Mouse (Mus musculus): ENCODE measurements at regions not wholly inside any gene's neighbourhood (a gene's known extent, or its start where the extent isn't known, plus 50 kb on each side); places are given as distances from the start of the nearest gene placed in this dataset.
A peak's percentile ranks its signal among the peaks of the same experiment; 100 is the strongest.

DNA sequence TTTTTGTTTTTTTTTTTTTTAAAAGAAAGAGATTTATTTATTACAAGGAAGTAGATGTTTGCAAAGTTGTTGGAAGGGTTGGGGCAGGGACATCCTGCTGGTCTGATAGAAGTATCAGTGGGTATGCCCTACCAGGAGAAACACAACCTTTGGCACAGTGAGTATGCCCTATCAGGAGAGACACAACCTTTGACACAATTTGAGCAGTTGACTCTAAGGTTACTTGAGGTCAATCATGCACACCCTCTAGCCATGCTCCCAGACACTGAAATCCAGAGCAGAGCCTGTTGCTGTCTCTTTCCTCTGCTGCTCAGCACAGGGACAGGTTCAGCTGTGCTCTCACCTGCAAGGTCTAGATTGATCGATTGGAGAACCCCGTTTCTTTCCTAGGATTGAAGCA is 164.2 kb upstream of the Gjb5 start:
- DNase-seq (ENCODE audit: extremely low spot score): no peak

DNA sequence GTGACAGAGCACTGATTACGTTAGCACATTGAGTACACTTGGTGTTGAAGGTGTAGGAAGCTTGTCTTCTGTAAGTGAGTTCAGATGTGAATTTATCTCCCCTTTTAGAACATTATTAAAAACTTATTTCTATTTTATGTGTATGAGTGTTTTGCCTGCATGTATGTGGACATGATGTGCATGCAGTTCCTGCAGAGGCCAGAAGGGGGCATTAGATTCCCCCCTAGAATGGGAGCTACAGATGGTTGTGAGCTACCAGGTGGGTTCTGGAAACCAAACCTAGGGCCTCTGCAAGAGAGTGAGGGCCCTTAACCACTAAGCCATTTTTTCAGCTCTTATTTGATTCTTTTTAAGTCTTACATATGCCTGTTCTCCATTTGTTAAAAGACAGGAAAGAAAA is 160.0 kb upstream of the Gjb5 start:
- peak; percentile 8 for DNase-seq (ENCODE audit: extremely low spot score)

DNA sequence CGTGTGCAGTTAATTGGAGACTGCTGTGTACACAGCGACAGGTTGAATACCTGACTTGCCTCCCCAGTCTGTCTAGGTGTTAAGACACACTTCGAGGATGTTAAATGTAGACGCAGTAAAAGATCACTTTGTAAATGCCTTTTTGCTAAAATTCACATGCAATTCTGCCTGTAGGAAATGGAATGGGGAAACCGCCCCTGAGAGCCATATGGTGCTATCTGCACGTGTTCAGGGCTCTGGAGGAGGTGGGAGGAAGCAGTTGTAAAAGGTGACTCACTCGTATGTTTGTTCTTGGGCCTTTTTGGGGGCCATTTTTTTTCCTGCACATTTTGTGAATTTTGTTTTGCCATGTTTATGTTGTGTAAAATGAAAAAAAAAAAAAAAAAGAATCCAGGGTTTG is 159.6 kb upstream of the Gjb5 start:
- no peak for DNase-seq (ENCODE audit: extremely low spot score)

DNA sequence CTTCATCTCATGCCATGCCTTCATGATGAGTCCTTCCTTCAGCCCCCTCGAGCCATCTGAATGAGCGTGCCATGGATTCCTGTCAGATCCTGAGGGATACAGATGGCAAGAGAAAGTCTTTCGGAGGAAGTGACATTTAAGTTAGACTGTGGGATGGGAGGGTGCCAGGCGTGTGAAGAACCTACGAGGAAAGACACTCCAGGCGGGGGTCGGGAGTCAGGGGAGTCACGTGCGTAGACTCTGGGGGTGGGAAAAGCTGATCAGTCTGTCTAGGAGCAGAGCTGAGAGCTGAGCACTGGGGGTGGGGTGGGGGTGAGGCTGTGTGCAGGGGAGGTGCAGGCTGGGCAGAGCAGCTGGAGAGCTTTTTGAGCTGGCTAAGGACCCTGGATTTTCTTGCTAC is 152.0 kb upstream of the Gjb5 start:
- DNase-seq (ENCODE audit: extremely low spot score): no peak

DNA sequence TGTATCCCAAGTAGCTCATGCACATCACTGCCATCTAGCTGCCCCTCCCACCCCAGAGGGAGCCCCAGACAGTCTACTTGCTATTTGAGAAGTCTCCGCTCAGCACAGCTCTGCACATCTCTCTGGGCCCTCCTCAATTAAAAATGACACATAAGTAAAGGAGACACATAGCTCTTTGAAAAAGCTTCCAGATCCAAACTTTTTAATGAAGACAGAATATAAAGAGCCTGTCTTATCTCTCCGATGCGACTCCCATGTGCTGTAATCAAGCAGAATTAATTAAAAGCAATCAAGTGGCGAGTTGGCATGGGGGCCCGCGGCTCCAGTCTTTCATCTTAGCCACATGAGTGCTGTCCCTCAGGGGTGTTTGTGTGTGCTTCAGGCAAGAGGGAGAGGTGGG is 144.6 kb upstream of the Gjb5 start:
- no peak for DNase-seq (ENCODE audit: extremely low spot score)

DNA sequence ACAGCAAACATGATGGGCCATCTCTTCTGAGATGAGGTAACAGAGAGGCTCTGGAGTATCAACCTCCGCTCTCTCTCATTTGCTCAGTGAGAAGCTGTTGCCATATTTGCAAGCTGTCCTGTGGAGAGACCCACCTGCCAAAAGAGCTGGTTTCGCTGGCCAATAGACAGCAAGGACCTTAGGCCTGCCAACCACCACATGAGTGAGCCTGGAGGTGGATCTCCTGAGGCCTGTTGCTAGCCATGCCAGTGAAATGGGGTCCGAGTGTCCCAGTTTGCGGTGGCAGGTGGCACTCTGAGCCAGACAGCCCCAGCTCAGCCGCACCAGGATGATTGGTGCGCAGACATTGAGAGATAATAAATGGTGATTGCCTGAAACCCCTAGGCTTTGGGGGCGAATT is 143.9 kb upstream of the Gjb5 start:
- DNase-seq (ENCODE audit: extremely low spot score): no peak

DNA sequence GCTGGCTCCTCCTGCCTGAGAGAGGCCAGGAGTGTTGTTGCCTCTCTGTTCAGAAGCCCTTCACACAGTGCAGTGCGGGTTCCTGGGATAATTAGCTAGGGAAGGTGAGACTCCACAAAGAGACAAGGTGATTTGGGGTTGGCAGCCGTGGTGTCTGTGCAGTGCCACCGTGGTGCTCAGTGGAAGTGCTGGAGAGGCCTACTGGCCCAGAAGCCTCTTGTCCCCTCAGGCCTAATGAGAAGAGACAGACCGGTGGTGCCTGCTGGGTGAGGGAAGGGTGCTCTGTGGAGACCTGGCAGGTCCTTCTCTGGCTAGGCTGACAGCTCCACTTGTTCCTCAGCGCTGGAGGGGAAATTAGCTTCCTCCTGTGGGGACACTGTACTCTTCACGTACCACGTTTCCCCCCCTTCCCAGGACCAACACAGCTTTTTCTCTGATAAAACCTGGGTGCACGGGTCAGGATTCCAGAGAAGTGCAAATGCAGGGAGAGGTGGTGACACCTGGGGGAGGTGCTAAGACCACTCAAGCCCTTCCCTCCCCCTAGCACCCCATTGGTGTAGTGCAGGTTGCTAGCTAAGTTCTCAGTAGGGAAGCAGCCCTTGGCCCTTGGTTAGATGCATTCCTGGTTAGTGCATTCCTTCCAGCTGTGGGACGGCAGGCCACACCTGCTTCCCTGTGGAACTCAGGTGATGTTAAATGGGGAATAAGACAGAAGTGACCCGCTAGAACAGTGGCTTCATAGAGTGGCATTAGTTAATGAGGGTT is 129.2 kb upstream of the Gjb5 start:
- DNase-seq (ENCODE audit: extremely low spot score): no peak

DNA sequence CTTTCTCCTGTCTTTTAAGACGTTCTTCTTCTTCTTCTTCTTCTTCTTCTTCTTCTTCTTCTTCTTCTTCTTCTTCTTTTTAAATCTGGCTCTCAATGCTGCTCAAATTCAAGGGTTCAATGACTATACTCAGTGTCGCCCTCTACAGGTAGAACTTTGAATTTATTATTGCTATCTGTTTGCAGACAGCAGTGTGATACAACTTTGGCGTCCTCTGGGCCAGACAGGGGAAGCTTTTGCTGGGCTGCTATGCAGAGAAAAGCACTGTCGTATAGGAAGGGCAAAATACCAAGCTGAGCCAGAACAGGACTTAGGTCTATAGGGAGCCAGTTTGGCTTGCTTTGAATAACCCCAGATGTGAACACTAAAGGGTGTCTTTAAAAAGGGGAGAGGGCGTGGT is 127.3 kb upstream of the Gjb5 start:
- no peak for DNase-seq (ENCODE audit: extremely low spot score)

DNA sequence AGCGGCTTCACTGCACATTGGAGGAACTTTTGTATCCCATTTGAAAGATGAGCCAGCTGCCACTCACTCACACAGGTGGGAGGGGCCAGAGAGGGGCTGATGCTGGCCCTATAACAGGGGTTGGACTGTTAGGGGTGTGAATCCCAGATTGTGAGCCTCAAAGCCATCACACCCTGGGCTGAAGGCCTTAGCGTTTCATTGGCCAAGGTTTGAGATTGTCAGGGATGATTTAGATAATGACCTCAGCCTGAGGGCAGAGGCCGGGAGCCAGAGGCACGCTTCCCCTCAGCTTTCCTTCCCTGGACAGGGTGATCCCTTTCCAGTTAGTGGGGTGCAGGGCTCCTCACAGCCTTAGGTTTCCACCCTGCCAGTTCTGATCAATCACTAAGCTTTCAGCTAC is 124.5 kb upstream of the Gjb5 start:
- DNase-seq (ENCODE audit: extremely low spot score): no peak

DNA sequence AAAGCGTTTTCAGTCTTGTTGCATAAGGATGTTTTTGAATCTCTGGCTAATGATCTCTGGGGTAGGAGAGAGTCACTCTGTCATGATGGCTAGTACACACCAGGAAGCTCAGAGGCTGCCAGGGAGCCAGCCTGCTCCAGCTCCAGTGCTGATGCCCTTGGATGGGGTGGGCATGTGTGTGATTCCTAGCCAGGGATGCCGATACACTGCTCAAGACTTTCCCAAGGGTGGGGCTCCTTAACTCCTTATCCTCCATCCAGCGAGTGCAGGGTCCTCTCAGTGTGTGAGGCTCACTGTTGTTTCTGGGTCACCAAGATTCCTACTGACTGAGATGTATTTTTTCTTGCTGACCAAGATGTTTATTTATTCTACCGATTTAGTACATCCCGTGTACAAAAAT is 122.4 kb upstream of the Gjb5 start:
- DNase-seq (ENCODE audit: extremely low spot score): no peak

DNA sequence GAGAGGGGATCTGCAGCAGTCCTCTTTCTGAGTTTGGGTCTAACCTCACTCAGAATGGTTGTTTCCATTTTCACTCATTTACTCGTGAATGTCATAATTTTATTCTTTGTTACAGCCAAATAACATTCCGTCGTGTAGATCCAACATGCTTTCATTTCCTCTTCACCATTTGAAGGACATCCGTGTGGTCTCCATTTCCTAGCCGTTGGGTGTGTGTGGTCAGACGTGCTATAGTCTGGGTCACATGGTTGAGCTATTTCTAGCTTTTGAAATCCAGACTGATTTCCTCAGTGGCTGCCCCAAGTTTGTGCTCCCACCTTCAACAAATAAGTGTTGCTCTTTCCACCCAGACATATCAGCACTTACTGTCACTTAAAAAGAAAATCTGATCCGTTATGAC is 111.9 kb upstream of the Gjb5 start:
- DNase-seq (ENCODE audit: extremely low spot score): no peak

DNA sequence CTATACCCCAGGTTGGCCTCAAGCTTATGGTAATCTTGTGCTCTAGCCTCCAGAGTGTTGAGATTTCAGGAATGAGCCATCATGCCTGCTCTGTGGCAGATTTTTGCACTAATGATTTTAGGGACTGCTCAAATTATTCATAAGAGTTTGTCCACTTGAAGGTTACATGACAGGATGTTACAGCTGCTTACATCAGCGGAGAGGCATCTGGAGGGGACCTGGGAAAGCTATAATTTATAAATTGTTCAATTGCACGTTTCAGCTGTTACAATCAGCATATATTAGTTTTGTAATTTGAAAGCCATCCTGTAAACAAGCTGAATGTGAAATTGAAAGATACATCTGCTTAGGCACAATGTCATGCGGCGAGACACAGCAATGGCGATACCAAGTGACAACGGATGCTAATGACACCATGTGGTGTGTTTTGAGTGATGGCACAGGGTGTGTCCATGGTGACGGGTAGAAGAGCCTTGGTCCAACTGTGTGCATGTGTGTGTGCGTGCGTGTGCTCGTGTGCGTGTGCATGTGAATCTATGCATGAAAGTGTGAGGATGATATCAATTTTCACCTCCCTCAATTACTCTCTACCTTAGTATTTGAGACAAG is 96.6 kb upstream of the Gjb5 start:
- no peak for DNase-seq (ENCODE audit: extremely low spot score)

DNA sequence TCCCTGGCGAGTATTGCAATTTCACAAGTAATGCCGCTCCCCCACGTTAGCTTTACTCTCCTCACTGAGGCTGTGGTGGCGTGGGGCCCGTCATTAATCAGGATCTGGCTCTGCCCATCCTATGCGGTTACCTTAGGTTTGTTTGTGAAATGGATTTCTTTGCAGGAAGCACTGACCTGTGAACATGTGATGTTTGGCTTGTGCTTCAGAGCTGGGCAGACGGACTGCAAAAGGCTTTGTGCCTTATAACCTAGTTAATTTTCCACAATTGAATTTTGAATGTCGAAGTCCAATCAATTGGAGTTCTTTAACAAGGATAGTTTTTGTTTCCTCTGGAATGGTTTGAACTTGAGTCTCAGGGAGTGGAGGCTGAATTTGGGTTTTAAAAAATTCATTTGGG is 94.1 kb upstream of the Gjb5 start:
- no peak for DNase-seq (ENCODE audit: extremely low spot score)

DNA sequence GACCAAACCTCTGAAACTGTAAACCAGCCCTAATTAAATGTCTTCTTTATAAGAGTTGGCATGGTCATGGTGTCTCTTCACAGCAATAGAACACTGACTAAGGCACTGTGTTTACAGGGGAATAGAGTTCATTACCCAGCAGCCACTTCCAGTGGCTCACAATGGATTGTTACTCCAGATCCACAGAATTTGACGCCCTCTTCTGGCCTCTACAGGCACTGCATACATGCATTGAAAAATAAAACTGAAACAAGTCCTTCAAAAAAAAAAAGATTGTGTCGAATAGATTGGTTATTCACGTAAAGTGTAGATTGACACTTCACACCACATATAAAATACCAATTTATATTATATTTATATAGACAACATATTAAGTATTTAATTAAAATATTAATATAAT is 87.3 kb upstream of the Gjb5 start:
- no peak for DNase-seq (ENCODE audit: extremely low spot score)

DNA sequence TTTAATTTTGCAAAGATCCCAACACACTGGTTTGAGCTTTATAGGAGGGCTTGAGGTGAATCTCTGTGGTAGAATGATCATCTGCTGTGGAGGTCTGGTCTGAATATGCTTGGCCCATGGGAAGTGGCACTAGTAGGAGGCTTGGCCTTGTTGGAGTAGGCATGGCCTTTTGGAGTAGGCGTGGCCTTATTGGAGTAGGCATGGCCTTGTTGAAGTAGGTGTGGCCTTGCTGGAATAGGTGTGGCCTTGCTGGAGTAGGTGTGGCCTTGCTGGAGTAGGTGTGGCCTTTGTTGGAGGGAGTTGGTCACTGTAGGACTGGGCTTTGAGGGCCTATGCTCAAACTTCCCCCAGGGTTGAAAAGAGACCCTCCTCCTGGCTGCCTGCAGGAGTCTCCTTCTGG is 86.1 kb upstream of the Gjb5 start:
- no peak for DNase-seq (ENCODE audit: extremely low spot score)

DNA sequence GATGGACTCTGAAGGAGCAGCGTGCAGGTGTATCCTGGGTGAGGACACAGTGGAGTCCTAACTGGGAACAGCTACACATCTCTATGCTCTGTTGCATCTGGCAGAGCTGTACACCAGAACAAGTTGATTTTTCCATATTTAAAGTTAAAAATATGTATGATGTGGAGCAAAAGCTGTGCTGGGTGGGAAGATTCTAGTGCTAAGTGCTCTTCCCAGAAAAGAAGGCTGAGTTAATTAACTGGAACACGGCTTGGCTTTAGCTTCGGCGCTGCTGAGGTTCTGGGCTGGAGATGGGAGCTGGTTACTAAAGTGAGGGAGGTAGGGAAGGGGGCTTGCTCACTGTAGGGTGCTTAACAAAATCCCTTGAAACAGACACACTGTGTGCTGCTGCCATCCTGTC is 84.0 kb upstream of the Gjb5 start:
- no peak for DNase-seq (ENCODE audit: extremely low spot score)

DNA sequence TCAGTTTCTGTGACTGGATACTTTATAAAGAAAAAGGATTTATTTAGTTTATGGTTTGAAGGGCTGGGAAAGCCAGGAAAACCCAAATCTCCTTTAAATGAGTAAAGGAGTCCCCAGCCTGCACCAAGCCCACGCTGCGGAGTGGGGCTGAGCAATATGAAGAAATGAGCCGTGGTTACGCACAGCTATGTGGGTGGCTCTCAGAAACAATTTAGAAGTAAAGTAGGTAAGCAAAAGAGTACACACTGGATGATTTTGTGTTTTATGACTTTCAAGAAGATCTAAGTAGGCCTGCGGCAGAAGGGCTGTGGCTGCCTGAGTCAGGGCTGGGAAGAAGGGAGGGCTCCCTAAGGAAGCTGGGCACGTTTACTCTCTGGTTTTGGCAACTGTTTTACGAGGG is 82.6 kb upstream of the Gjb5 start:
- no peak for DNase-seq (ENCODE audit: extremely low spot score)

DNA sequence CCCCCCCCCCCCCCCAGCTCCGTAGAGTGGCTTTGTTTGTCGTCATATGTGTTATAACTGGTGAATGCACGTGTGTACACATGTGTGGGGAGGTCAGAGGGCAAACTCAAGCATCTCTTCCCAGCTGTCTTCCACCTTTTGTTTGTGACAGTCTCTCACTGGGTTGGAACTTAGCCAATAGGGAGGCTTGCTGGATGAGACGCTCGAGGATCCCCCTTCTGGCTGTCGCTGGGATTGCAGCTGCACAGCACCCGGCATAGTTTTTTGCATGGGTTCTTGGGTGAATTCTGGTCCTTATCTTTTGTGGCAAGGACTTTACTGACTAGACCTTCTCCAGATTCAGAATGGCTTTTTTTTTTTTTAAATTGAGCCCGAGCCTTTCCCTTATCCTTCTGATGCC is 77.1 kb upstream of the Gjb5 start:
- DNase-seq (ENCODE audit: extremely low spot score): peak; percentile 47

DNA sequence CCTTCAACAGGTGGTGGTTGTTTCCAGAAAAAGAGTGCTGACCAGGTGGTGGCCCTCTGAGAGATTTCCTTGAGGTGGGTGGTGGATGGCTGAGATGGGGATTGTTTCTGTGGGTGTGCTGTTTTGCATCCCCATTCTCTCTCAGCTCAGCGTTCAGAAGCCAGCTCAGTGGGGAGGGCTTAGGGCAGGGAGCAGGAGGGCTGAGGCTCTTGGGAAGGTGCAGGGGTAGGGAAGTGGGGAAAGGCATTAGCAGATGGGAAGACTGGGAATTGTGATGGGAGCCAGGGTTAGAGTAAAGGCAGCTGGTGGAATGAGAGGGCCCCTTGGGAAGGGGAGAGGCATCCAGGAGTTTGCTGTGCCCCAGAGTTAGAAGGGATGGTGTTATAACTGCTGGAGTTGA is 72.3 kb upstream of the Gjb5 start:
- DNase-seq (ENCODE audit: extremely low spot score): no peak

DNA sequence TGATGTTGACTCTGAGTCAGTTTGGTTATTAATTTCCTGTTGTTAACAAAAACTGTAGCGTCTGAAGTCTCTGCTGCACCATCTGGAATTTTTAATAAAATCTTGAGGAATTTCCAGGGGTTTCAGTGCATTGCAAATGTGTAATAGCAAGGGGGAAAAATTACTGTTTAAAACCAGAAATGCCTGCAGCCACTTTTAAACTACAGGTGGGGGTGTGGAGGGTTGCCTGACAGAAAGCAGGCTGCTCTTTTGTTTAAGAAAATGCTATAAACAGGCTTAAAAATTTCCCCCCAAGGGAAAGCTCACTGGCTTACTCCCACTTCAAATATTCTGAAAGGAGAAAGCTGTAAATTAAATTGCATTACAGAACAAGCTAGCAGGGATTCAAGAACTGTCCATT is 71.8 kb upstream of the Gjb5 start:
- DNase-seq (ENCODE audit: extremely low spot score): no peak

DNA sequence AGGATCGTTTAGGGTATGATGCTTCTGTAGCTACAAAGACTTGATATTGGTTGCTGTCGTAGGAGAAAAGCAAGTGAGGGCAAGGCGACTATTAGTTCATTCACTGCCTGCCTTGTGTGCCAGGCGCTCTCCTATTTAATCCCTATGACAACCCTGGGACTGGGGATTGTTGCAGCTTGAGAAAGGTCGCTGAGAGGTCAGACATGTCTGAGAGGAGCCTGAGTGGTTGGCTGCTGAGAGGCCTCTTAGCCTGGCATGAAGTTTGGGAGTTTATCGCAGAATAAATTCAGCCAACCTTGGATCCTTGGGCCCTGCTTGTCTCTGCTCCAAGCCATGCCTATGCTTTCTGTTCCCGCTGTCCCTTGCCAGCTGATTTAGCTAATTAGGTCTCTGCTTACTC is 65.9 kb upstream of the Gjb5 start:
- no peak for DNase-seq (ENCODE audit: extremely low spot score)

DNA sequence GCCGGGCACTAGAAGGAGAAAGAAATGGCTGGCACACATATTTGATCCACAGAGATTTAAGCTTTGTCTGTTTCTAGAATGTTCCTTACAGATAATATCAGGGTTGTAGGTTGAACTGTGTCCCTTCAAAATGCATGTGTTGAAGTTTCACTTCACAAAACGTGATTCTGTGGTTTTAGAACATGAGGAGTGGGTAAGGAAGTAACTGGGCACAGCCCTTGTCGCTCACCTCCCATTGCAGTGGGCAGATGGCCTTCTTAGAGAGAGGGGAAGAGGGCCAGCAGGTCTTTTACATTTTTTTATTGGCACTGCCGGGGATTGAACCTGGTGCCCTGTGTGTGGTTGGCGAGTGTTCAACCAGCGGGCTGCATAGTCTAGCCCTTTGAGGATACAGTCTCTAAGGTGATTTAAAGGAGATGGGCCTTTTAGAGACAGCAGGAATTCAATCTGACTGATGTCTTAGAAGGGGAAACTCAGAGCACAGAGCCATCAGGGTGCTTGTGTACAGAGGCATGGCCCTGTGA is 64.0 kb upstream of the Gjb5 start:
- no peak for DNase-seq (ENCODE audit: extremely low spot score)

DNA sequence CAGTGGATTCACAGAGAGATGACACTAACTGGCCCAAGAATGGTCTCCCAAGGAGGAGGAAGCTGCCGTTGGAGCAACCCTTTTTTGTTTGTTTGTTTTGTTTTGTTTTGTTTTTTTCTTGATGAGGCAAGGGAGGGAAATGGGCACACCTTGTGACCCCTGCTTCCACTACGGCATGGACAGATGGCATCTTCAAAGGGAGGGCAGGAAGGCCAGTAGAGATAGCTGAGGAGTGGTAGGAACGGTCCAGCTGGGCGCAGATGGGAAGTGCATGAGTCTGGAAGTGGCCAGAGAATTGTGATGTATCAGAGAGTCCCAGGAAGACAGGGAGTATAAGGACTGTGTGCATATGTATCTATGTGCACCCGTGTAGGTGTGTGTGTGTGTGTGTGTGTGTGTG is 63.1 kb upstream of the Gjb5 start:
- DNase-seq (ENCODE audit: extremely low spot score): no peak

DNA sequence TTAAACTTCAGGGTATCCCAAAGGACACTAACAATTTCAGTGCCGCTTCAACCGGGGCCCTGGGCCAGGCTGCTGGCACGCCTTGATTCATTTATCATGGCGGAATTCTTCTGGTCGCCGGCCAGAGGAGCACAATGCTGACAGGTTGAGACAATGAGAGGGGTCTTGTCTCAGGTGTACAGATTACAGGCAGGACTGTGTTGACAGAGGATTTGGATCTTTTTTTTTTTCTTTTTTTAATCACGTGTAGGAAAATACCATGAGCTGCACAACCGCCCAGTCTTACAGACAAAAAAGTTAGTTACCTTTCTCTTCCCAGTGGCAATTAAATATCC is 61.8 kb upstream of the Gjb5 start:
- no peak for DNase-seq (ENCODE audit: extremely low spot score)

Measured in embryo, embryonic 9.5 days (tissue).